Mouse (Mus musculus) stomach, adult 2 months (tissue): ENCODE measurements around the gene Idh3a. TPM values are rescaled to one million over a fixed set of nuclear protein-coding genes. Genes with fewer than 3 reads are reported as not detected.

Experiments
- polyA plus RNA-seq: library from polyadenylated mRNA; depleted of rRNA; stranded (reverse); fragments of >200 nt; gene quantifications from 2 replicates; pipeline ENCODE4 v1.2.3, GENCODE M21; 2012; rRNA removed

Gene Idh3a
- polyA plus RNA-seq: 16.3 and 16.8 TPM in 2 replicates

GRCm38 (mm10) chr9:54586199-54587061, at the start of gene Idh3a:
Gene Idh3a (plus strand): TSS chr9:54586334.

GRCm38 (mm10) chr9:54538684-54539083, 47.5 kb upstream of the Idh3a start, which contains the start of gene Sh2d7:
Gene Sh2d7 (plus strand): TSS chr9:54538984.

DNA sequence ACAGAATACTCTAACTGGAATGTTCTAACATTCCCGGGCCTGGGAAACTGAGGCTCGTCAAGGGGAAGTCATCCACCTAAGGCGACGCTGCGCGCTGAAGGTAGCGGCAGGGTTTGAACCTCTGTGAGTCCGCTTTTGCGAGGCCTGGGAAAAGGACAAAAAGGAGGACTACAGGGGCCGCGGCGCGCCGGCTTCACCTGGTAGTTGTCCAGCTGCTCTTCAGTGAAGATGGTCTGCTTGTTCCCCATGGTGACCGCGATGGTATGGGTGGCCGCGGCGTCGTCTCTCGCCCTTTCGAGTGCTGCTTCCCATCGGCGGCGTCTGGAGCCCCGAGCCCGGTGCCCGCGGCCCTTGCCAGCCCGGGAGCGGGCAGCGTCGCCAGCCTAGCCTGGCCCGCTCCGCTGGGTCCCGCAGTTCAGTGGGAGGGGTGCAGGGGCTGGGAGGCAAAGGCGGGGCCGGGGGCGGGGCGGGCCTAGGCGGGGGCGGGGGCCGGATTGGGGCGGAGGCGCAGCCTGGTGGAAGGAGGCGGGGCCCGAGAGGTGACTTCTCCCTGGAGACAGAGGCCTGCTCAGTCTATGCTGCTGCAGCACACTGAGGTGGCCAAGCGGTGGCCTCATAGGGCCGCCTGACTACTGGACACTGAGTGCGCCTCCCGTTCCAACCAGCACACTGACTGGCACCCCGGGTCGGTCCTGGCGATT, 26.2 kb upstream of the Idh3a start, which contains the start of gene Cib2:
Gene Cib2, minus strand, starts transcription at position 448 of the 701 bp plus-strand sequence.

Other genes starting within 250 kb of the Idh3a start
- 0.23 and 0.45 TPM in 2 replicates for gene Dmxl2, start 84.7 kb upstream of the Idh3a start, polyA plus RNA-seq
- 1.6 and 2.3 TPM in 2 replicates for gene Sh2d7, start 47.4 kb upstream of the Idh3a start, polyA plus RNA-seq
- 2.0 and 3.2 TPM in 2 replicates for gene Cib2, start 26.1 kb upstream of the Idh3a start, polyA plus RNA-seq
- gene Acsbg1, start 75.5 kb downstream of the Idh3a start, polyA plus RNA-seq: 45.1 and 46.5 TPM in 2 replicates
- 2.8 and 3.2 TPM in 2 replicates for gene Dnaja4, start 112.5 kb downstream of the Idh3a start, polyA plus RNA-seq
- gene Wdr61, start 148.2 kb downstream of the Idh3a start, polyA plus RNA-seq: 5.5 and 10.0 TPM in 2 replicates
- 0.92 and 2.6 TPM in 2 replicates for gene Crabp1, start 178.4 kb downstream of the Idh3a start, polyA plus RNA-seq